Mouse (Mus musculus): ENCODE results near the gene Mfsd13b.
A peak's percentile ranks its signal among the peaks of the same experiment; 100 is the strongest.
"Not testable (repeated sequence)": the region's sequence is repeated elsewhere in the genome, so short reads cannot be mapped to it uniquely, and the experiment has no call there.

Gene Mfsd13b

DNA sequence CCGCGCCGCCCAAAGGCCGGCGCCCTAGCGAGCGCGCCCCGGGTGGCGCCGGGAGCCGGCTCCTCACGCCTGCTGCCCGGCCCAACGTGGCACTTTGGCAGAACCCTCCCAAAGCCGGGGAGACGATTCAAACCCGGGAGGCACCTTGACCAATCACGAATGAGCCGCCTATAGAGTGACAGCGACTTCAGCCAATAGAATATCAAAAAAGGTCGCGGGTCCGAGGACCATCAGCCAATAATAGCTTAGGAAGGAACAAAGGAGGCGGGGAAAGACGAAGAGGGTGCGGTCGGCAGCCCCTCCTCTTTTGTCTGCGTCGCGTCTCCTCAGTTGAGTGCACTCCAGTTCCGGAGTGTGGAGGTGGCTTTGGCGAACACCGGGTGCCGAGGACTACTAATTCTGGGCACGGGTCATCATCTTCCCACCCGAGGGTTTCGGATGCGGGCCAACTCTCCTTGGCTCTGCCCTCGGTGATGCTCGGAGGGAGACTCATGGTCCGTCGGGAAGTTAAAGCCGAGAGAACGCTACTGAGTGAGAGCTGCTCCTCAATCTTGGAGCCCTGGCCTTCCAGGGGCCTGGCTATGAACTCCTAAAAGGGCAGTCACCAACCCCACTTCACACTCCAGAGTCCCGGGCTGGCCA lies at the start of gene Mfsd13b, which contains the start of gene Cdr2:
TSS of gene Mfsd13b (plus strand) at position 310 of the 642 bp plus-strand sequence.
TSS of gene Cdr2 (minus strand) at position 113 of the 642 bp plus-strand sequence.
- DNase-seq (ENCODE audit: low read depth), result peak; percentile 99

DNA sequence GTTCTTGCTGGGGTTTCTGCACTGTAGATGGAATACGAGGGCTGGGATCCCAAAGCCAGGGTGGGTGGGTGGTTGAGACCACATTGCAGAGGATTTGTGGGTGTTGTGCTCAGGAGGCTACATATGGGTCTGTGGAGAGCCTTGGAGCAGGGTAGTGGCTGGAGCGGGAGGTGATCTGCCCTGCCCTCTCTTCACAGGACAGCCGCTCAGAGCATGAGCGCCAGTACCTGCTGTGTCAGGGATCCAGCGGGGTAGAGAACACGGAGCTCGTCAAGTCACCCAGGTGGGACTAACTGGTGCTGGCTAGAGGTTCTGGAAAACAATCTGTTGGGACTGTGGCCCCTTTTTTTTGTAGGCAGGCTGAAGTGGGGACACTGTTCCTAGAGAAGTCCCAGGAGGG lies 49.2 kb upstream of the Mfsd13b start:
- DNase-seq (ENCODE audit: low read depth), result no peak

DNA sequence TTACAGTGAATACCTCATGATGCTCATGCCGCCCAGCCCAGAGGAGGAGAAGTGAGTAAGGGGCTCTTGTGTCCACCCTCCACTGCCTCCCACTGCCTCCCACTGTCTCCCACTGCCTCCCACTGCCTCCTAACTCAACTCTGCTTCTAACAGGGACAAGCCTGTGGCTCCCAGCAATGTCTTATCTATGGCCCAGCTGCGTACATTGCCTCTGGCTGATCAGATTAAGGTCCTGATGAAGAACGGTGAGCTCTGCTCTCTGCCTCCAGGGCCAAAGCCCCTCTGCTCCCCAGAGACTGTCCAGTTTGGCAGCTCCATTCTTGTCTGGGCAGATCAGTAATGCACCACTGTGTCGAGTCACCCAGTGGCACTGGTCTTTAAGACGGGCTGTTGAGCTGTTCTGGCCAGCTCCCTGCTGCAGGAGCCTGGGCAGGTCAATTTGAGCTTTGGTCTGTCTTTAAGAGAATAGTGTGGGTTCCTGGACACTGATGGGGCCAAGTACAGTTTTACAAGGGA lies 48.6 kb upstream of the Mfsd13b start:
- DNase-seq (ENCODE audit: low read depth), result no peak

DNA sequence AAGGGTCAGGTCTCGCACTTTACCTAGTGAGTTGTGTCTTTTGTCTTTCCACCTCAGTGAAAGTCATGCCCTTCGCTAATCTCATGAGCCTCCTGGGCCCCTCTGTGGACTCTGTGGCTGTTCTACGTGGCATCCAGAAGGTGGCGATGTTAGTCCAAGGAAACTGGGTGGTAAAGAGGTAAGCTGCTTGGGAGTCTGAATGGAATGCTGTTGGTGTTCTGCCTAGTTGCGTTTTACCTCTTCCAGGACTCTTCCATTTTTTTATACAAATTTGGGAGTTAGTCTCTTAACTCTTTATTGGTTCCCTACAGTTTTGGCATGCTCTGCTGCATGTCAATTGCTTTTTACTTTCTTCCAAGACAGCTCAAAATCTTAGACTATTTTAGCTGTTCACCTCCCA lies 47.6 kb upstream of the Mfsd13b start:
- DNase-seq (ENCODE audit: low read depth), result peak; percentile 45

DNA sequence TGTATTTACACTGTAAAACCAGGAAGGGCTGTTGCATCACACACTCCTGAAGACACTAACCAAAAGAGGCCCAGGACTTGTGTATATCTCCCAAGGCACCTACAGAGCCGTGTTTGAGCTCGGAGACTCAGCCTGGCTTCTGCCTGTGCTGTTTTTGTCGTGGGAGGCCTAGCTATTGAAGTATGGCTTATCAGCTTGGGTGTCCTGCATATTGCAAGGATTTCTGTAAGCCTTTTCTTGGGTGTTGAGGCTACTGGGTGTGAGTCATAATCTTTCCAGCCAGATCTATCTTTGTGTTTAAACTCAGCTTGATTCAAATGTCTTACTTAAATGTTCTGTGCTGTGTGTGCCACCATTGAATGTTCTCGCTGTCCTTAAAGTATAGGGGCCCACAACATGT lies 45.8 kb upstream of the Mfsd13b start:
- DNase-seq (ENCODE audit: low read depth), result no peak

DNA sequence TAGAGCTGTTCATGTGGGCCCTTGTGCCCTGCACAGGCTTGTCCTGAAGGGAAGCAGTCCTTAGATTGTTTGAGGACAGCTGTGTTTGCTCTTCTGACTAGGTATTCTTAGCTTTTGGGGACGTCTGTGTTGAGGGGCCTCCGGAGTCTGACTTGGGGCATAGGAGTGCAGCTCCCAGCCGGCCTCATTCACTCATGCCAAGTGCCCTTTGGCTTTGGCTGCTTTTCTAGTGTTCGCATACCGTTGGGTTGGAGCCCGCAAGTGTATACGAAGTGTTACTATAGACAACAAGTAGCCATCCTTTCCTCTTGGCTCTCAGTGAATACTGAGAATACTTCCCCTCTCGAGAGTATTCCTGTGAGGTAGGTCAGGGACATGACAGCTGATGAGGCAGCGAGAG lies 44.1 kb upstream of the Mfsd13b start:
- DNase-seq (ENCODE audit: low read depth), result no peak

DNA sequence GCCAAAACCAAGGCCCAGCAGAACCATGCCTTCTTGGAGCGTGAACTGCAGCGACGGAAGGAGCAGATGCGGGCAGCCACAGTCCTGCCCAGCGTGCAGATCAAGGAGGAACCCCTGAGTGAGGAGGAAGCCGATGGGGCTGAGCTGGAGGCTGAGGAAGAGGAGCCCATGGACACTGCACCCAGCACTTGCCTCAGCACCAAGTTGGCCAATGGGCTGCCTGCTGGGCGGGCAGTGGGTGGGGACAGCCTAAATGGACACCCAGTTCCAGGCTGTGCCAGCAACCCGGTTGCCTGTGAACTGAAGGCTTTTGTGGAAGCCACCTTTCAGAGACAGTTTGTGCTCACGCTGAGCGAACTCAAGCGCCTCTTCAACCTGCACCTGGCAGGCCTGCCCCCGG lies 42.0 kb upstream of the Mfsd13b start:
- no peak for DNase-seq (ENCODE audit: low read depth)

DNA sequence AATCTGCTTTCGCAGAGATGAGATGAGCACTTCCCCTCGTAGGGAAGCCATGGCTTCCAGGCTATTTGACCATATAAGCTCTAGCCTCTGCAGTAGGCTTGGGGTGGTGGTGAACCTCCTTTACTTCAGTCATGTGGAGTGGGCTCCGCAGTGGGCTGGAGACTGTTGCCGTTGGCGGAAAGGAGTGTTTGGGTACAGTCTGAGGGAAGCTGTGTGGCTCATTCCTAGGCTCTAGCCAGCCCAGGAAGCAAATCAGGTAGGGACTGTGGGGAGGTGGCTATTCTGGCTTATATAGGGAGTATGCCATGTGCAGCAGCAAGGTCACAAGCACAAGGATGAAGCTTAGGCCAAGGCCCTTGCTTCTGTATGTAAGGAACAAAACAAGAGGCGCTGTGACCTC lies 41.1 kb upstream of the Mfsd13b start:
- DNase-seq (ENCODE audit: low read depth), result no peak

DNA sequence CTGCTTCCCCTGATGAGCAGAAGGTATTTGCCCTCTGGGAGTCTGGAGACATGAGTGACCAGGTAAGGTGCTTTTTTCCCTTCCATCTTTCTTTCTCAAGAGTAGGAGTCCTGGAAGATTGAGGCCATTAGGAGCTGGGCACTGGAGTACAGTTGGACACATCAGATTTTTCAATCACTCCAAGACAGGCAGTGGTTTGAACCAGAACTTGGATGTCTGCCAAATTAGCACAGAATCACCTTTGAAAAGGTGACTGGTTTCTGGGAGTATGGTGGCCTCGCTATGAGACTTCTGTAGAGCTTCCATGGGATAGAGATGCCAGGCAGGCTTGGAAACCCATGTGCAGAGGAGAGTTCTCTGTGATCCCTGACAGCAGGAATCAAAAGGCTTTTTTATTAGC lies 39.8 kb upstream of the Mfsd13b start:
- DNase-seq (ENCODE audit: low read depth), result no peak

DNA sequence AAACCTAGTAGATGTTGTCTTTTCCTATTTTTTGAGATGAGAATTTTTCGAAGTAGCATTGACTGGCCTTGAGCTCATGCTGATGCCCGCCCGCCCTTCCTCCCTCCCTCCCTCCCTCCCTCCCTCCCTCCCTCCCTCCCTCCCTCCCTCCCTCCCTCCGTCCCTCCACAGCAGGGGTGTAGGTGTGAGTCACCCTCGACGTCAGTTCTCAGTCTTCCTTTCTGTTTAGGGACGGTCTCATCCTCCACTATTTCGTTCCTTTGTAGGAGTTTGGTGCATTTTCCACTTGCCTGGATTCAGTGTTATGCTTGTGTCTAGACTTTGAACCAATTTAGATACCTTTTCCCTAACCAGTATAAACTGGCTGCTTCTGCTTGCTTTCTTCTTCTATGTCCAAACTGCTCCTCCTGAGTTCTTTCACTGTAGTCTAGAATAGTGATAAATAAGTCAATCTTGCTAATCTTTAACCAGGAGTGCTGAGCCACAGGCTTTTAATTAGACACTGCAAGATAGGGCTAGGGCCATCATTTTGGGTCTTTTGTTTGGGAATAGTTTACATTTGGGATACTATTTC lies 38.3 kb upstream of the Mfsd13b start:
- DNase-seq (ENCODE audit: low read depth), result no peak

DNA sequence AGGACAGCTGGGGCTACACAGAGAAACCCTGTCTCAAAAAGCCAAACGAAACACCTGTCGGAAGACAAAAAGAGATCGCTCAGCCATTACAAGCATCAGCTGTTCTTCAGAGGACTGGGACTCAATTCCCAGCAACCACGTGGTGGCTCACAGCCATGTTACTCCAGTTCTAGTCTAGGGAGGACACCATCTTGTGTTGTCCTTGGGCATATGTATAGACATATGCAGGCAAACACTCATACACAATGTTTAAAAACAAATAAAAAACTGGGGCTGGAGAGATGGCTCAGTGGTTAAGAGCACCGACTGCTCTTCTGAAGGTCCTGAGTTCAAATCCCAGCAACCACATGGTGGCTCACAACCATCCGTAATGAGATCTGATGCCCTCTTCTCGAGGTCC lies 28.7 kb upstream of the Mfsd13b start:
- not testable (repeated sequence) for DNase-seq (ENCODE audit: low read depth)

DNA sequence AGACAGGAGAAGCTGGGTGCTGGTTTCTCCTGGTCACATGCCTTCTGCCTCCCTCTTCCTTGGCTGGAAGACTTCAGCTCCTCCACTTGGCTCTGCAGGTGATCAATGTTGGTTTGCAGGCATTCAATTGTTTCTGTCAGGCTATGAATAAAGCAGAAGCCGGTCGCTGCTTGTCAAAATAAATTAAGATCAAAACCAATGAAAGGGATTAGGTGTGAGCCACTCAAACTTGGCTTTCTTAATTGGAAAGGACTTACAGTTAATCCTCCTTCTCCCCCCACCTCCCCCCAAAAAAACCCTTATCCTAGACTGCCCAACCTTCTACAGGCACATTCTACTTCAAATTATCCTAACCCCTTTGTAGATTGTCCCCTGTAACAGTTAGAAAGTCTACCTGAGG lies 22.2 kb upstream of the Mfsd13b start:
- no peak for DNase-seq (ENCODE audit: low read depth)

DNA sequence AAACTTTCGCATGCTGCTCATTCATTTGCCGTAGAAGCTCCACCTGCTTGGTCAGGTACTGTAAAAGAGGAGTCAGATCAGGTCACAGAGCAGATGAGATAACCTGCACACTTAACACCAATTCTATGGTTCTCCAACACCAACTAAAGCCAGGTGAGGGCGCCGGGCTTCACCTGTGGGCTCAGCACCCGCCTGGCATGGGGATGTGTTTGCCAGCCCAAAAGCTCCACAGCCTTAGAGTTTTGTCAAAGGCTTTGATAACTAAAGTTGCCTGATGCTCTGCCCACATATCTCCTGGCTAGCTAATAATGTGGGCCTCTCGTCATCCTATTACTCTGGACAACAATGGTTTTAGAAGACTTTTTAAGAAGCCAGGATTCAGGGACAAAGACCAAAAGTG lies 21.7 kb upstream of the Mfsd13b start:
- DNase-seq (ENCODE audit: low read depth), result no peak

DNA sequence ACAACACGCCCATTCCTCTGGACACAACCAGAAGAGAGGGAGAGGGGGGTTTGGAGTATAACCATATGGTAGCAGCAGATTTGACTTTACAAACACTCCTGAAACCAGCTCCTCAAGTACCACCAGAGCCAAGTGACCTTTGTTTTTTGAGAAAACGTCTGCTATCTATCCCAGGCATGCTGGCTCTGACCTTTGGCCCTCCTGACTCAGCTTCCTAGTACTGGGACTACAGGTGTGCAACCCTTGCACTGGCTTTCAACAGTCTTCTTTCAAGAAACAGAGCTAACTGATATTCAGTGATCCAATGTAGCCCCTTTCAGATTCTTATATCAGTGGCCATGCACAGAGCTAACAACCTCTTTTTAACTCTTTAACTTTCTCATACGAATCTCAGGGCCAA lies 20.4 kb upstream of the Mfsd13b start:
- no peak for DNase-seq (ENCODE audit: low read depth)

DNA sequence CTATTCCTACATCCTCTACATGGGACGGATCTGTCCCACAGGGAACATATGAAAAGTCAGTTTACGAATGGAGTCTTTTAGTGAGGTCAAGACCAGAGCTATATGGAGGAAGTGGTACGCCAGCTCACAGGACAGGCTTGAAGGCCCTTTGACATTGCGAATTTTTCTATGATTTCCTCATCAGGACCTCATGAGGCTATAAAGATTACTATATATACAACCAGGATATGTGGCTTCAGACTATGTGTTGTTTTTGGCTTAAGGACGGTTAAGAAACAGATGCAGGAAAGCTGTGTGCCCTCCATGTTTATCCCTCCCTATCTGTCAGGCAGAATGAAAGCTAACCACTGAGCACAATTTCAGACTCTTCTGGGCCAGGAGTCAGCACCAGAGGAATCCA lies 19.2 kb upstream of the Mfsd13b start:
- no peak for DNase-seq (ENCODE audit: low read depth)

DNA sequence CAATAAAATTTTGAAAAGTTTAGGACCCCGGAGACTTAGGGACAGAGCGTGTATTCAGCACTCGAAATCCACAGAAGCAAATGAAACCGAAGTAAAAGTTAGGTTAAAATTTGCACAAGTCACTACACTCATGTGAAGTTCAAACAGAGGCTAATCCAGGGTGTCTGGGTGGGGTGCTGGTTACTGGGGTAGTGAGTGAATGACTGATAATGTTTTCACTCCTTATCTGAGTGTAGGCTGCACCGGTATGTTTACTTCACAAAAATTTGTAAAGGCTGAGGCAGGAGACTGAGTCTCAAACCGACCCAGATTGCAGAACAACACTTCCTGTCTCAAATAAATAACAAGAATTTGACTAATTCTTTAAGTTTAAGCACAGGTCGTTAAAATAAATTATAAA lies 13.1 kb upstream of the Mfsd13b start:
- no peak for DNase-seq (ENCODE audit: low read depth)

DNA sequence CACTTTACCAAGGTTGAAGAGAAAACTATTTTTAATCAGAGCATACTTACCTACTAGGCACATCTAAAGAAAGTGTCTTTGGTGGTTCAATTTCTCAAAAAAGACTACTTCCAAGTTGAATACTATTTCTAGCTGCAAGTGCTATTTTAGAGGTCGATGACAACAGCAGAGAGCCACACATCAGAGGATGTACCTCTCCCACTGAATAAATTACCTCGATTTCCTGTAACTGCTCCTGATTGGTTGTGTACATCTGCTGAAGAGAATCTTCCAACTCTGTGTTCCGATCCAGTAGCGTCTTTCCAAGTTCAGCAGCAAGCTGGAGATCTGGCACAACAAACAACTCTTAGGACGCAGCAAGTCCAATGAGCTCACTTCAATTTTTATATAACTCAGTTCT lies 12.2 kb upstream of the Mfsd13b start:
- no peak for DNase-seq (ENCODE audit: low read depth)

DNA sequence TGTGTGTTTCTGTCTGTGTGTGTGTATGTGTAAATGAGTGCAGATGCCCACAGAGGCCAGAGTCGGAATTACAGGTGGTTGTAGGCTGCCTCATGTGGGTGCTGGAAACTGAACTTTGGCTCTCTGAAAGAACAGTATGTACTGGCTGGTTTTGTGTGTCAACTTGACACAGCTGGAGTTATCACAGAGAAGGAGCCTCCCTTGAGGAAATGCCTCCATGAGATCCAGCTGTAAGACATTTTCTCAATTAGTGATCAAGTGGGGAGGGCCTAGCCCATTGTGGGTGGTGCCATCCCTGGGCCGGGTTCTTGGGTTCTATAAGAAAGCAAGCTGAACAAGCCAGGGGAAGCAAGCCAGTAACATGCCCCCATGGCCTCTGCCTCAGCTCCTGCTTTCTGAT lies 9.8 kb upstream of the Mfsd13b start:
- DNase-seq (ENCODE audit: low read depth), result not testable (repeated sequence)

DNA sequence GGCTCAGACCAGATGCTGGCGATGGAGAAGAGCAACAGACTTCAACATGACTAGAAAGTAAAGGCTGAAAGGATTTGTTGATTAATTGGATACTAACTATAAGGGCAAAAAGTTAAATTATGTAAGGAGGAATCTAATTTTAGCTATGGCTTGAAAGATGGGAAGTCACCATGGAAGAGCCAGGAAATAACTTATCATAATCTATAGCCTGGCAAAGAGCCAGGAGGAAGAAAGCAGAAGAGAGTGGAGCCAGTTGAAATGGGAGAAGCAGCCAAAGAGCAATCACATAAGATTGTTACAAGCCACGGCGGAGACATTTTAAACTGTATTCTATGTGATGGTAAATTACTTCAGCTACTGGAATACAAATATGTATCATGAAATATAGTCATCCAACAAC lies 8.3 kb upstream of the Mfsd13b start:
- DNase-seq (ENCODE audit: low read depth), result no peak

DNA sequence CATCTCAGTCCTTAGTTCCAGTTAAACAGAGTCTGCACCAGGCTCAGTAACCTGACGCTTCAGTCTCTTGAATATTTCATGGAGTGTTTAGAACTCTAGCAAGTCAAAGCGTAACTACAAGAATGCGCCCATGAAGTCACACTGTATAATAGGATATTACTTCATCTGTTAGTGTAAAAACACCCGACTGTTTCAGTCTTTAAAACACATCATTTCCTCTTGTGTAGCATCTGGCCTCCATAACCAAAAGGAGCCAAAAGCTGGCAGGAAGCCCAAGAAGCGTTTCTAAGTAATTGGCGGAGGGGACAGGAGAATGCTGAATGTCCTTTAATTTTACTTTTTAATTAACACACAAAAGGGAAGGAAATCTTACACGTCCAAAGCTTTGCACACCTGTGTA lies 5.2 kb upstream of the Mfsd13b start:
- no peak for DNase-seq (ENCODE audit: low read depth)

DNA sequence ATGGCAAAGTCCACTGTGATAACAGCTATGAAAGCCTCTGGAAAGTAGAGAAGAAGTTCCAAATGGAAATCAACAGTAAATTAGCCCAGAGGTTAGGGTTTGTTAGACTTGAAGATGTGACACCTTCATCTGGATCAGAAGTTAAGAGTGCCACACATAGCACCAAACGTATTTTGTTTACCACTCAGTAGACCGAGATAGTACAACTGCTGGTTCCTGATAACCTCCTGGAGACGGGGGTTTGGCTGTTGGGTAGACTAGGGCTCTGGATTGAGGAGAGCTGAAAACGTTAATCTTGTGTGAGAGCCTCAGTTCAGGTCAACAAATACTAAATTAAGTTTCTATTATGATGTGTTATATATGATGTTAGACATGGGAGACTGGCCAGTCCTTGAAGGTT lies 2.3 kb upstream of the Mfsd13b start:
- no peak for DNase-seq (ENCODE audit: low read depth)

DNA sequence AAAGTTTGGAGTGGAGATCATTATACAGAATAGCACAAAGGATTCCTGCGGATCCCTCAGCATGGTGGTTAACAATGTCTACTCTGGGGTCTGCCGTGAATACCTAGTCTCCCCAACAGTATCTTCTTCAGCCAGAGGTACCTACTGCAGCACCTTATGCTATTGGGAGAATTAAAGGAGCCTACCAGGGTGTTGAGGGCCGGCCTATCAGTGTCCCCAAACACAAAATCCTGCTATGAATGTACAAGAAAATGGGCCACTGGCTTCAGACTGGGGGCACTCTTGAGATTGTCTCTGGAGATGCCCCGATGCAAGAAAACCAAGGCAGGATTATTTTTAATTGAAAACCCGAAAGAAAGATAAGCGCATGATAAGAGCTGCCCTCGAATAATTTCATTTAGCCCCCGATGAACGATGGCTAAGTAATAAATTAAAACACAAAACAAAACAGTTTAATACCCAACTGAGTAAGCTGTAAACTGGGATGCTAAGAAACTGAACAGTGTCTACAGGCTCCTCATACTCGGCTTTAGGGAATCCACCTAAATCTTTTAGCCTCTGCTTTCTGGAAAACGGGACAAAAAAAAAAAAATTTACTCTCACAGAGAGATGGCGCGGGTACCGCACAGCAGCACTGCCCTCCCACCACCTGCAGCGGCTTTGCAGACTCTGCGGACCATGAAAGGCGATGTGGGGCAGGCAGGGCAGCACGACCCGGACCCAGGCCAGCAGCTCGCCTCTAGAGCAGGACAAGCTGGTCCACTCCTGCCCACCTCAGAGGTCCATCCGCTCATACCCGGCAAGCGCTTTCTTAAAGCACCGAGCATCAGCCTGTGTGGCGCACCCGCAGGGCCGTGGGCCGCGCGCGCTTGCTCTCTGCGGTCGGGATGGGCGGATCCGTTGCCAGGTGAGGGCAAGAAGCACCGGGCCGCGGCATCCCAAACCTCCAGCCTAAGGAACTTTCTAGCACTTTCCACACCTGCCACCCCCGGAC lies 1.1 kb upstream of the Mfsd13b start:
- no peak for DNase-seq (ENCODE audit: low read depth)

DNA sequence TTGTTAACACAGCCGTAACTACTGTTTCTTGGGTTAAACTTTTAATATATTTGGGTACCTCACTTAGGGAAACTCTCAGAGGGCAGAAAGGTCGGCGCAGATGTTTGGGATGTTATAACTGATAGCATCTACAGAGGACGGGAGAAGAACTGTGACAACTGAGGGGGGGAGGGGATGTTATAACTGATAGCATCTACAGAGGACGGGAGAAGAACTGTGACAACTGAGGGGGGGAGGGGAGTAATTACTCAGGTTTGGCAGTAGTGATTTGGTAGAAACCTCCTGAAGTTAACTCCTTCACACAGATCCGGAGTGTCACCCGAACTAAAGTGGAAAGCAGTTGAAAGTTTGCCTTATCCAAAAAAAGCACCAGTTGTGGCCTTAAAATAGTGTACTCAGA lies 659 bp downstream of the Mfsd13b start:
- no peak for DNase-seq (ENCODE audit: low read depth)
